Mouse (Mus musculus) testis, postnatal 14 days (tissue): ENCODE data around the gene Ttc39b.
A peak's percentile ranks its signal among the peaks of the same experiment; 100 is the strongest.

Experiments used
- DNase-seq: peaks from one replicate; pipeline ENCODE4 v3.0.0; 2021; ENCODE audit warnings: low spot score

Gene Ttc39b

DNA sequence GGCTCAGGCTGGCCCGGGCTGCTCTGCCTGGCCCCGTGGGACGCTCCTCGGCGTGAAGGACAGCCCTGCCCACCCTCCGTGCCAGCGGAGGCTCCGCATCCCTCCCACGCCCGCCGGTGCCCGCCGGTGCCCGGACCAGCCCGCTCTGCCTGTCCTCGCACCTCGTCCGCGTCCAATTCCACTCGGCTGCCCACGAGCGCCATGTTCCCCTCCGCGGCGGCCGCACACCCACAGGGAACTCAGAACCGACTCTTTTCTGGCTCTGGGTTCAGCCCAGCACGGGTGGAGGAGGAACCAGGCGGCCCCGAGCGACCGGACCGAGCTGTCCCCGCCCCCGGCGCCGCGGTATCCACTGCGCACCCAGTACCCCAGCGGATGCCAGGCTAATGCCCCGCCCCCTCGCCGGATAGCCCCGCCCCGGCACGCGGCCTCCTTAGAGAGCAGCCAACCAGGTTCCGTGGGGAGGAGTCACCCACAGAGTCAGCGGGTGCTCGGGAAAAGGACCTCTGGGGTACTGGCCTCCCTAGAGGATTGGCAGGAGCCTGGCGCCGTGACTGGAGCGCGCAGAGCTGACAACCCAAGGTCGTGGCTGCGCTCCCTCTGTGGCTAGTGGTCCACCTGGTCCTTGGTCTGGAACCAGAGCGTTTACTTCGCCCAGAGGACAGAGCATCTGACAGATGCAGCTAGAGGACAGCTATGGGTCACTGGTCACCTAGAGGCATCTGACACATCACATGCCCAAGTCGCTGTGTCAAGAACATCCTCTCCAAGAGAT lies at the start of gene Ttc39b:
TSS of gene Ttc39b (minus strand) at position 346 of the 775 bp plus-strand sequence.
- peak; percentile 97 for DNase-seq

DNA sequence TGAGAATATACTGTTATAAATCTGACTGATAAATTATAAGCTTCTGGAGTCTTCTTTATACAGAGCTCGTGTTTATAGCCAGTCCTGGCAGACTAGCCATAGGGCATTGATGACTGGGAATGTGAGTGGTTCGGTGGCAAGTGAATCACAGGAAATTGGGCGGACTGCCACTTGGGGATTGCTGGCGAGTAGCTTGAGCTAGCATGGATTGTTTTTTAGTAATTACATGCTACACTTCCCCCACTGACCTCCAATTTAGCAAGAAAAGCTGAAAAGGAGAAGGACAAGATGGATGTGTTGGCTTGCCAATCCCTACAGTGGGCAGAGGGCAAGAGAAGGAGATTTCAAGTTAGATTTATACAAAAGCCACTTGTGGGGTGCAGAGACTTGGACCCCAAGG lies 49.3 kb upstream of the Ttc39b start:
- DNase-seq, result no peak

DNA sequence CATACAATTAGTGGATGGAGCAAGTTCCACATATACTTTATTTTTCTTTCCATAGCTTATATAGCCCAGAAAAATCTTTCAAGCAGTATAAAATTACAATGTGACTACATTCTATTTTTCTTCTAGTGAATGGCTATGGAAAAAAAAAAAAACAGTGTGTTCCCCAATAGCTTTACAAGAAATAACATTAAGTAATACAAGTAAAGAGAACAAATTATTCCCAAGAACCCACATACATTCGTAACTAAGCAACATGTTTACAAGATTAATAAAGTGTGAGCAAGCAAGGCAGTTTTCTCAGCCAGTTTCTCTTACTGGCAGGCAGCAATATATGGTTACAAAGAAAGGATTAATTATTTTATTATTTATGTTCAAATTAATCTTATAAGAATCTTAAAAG lies 33.7 kb upstream of the Ttc39b start:
- no peak for DNase-seq

DNA sequence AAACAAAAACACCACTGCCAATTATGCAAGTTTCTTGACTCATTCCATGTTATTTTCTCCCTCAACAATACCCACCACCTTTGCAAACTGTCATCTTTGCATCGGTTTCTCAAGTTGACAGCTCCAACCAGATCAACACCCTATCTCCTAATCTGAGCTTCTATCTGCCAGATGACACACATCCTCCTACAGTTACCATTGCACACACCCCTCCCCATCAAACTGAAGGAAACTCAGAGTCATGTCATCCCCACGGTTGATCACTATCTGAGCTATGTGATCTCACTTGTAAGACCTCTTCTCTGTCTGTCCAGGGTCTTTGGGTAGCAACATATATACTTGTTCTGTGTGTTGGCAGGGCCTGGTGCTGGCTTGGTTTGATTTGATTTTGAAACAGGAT lies 30.7 kb upstream of the Ttc39b start:
- DNase-seq, result no peak

DNA sequence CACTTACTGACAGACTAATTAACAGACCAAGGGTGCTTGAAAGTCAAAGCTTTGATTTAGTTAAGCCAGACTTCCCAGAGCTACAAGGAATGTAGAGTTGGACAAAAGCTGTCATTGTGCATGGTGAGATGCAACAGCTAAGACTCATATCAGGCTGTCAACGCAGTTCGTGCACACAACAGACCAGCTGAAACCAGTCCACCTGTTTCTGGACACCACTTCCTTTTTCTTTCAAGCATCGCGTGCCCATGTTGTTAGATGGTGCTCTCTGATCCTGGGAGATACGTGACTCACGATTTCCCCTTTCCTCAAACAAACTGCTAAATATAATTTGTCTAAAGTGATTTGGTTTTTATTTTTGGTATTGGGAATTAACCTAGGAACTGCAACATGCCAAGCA lies 29.9 kb upstream of the Ttc39b start:
- no peak for DNase-seq

DNA sequence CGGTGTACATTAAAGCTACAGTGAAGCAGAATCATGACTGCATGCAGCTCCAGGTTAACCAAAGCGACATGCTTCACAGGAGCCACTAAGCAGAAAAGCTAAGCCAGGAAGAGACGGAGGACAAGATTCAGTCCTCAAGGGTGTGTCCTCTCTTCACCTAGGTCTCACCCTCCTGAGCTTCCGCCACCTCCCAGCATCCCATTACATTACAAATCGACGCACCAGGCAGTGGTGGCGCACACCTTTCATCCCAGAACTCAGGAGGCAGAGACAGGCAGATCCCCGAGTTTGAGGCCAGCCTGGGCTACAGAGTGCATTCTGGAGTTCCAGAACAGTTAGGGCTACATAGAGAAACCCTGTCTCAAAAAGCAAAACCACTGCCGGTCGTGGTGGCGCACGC lies 29.2 kb upstream of the Ttc39b start:
- DNase-seq, result no peak

DNA sequence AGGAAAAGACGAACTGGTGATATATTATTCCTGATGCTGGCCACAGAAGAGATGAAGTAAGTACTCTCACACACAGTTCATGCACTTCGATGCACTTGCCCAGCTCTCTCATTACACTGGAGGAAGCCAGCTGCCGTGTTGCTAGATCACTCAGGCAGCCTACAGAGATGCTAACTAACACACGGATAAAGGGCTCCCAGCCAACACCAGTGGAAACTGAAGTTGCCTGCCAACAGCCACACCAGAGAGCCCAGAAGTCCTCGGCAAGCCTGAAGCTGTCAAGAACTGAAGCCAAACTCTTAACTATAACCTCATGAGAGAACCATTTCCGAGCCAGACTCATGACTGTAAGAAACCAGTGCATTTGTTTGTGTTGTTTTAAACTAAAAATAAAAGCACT lies 26.7 kb upstream of the Ttc39b start:
- DNase-seq, result peak; percentile 15

DNA sequence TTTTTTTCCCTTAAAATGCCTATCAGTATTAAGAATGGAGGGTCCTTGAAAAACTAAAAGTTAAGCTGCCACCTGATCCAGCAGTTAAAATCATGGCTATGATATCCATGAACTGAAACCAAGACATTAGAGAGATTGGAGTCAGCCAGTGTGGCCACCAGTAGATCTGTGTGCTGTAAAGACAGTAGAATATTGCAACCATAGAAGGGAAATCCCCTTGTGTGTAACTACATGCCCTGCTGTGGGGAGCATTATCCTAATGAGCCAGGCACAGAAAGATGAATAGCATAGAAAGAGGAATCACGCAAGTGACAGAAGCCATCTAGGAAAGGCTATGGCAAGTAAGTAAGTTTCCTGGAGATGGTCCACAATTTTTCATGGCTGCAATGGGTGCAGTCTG lies 24.9 kb upstream of the Ttc39b start:
- DNase-seq, result no peak

DNA sequence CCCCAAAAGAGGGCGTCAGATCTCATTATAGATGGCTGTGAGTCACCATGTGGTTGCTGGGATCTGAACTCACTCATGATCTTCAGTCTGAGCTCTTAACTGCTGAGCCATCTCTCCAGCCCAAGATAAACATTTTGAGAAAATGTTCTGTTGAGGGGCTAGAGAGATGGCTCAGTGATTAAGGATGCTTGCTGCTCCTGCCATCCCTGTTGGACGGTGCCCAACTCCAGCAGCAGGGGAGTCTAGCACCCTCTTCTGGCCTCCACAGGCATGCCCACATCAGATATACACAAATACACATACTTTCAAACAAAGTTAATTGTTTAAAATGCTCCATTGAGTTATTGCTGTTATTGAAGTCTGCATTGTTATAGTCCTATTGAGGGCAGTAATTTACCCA lies 19.8 kb upstream of the Ttc39b start:
- no peak for DNase-seq

DNA sequence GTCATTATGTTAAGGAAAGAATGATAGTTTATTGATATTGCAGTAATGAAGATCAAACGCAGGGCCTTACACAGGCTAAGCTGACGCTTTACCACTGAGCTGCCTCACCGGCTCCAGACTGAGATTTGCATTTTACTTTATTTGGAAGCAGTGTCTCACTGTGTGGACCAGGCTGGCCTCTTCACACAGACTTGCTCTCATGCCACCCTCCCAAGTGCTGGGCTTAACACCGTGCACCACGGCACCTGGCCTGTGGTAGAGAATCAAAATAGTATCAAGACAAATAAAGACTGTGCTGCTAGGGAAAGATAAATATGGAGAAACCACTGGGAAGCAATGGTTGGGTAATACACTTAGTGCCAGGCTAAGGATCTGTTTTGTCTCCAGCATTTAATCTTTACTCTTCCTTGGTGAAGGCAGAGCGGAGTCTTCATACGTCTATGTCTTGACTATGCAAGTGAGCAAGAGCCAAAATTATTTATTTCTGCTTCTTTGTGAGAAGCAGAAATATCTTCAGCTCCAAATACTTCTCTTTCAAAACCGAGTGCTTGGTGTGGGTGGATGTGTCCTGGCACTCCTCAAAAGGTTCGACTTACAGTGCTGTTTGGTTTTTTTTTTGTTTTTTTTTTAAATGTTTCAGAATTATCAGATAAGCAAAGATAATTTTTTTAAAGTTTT lies 19.2 kb upstream of the Ttc39b start:
- DNase-seq, result no peak

DNA sequence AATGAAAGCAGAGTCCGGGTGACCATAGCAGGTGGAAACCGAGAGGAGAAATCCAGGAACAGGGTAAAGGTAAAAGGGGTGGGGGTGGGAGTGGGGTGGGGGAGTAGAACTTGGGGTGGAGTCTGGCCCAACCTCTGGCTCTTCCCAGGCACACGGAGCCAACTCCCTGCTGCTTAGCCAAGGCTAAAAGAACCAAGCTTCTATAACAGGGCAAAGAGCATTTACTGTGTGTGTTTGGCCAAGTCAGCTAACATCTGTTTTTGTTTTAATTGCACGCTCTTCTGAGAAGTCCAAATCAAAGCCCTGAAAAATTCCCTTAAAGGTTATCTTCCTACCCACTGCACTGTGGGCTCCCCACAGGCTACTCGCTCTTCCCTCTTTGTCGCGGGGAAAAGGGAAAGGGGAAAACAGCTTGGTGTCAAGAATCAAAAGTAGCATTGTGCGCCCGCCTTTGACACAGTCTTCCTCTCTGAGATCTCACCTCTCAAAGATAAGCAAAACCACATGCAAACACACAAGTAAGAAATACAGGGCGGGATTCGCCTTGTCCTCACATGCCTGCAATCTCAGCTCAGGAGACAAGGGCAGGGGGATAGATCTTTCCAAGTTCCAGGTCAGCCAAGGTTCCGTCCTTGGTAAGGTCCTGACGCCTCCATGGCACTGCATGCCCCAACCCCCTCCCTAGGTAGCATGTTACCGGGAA lies 18.4 kb upstream of the Ttc39b start:
- DNase-seq, result no peak

DNA sequence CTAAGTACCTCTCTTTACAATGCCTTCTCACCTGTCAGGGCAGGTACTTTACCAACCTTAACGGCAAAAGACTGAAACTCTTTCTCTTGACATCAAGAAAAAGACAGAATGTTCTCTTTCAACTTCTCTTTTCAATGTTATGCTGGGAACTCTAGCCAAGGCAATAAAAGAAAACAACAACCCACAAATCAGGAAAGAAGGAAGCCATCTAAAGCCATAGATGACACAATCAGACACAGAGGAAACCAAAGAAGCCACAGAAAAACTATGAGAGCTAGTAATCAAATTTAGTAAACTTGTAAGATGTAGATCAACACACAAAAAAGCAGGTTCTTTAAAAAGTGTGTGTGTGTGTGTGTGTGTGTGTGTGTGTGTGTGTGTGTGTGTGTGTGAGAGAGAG lies 15.3 kb upstream of the Ttc39b start:
- DNase-seq, result no peak

DNA sequence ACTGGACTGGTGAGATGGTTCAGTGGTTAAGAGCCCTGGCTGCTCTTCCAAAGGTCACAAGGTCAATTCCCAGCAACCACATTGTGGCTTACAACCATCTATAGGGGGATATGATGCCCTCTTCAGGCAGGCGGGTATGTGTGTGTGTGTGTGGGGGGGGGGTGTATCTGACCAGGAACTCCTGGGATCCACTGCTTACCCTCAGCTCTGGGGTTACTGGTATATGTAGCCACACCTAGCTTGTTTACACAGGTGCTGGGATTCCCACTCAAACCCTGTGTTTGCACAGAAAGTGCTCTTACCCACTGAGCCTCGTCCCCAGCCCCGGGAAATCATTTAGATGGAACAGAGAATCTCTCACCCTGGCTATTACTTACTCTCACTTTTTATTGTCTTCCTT lies 13.7 kb upstream of the Ttc39b start:
- no peak for DNase-seq

DNA sequence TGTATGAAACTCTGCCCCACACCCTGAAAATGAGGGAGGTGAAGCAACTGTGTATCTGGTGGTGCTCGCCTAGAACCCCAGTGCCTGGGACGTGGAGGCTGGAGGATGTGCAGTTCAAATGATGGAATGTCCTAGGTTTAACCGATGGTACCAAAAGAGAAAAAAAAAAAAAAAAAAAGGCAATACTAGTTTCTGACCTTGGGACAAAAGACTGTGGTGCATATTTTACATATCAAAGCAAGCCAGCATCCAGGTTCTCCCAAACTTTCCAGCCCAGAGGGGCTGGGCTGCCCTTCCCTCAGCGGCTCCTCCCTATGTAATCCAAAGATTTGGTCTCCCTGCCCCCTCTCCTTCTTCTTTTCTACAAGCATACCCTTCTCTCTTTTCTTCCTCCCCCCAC lies 6.3 kb upstream of the Ttc39b start:
- no peak for DNase-seq

DNA sequence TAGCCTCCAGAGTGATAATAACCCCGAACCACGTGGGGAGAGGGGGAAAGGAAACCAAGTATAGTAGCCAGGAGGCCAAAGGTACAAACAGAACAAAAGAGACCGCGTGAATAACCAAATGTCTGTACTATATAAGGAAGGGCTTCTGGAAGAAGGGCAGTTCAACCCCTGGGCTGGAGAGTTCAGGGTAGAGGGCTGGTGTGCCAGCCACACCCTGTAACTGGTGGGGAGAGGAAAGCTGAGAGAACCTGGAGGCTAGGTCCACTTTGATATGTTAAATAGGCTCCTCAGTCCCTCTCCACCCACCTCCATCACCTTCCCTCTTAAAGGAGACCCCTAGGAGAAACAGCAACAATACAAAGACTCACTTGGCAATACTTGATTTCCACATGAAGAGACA lies 5.6 kb upstream of the Ttc39b start:
- no peak for DNase-seq

DNA sequence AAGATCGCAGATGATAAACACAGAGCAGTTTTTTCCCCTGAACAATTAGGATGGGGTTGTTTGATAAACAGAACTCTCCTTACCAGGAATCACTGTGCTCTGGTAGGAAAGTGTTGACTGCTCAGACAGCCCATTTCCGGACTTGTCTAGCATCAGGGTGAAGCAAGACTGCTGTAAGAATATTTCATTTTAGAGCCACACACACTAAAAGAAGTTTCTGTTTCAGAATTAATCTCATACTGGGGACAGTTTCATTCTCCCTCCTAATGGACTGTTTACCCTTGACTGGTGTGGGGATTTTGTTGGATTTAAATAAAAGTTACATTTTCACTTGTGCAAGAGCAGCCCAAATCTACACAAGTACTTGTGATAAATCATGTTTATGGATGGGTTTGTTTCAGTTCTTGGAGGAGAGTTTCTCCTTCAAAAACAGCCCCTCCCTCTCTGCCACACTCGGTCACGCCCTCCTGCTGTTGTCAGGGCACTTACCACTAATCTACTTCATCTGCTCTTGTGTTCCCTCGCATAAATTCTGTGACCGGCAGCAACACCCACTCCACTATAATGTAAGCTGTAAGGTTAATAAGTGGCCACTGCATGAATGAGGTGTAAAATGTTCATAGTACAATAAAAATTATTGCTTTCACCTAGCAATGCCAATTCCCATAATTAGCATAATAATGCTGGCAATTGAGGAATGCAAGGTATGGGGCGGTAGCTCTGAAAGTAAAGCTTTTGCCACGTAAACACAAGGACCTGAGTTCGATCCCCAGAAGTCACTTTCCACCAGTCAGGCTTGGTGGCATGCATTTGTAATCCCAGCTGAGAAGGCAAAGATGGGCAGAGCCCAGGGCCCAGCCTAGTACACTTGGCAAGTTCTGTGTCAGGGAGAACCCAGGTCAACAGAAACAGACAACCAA lies 4.2 kb upstream of the Ttc39b start:
- DNase-seq, result no peak

DNA sequence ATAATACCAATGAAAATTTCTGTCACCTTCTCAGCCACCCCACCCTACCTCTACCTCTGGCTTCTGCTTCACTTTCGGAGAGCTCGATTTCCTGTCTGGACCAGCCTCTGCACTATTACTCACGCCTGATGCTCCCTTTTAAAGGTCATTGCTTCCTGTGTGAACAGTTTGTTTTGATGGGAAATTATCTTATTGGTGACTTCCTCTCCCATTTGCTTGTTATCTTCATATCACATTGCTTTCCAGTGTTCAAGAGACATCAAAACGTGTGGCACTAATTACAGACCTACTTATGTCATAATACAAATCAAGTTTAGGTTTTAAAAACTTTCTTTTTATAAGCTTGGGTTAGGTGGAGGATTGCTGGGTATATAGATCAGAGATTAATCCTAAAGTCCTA lies 3.5 kb upstream of the Ttc39b start:
- DNase-seq, result no peak

DNA sequence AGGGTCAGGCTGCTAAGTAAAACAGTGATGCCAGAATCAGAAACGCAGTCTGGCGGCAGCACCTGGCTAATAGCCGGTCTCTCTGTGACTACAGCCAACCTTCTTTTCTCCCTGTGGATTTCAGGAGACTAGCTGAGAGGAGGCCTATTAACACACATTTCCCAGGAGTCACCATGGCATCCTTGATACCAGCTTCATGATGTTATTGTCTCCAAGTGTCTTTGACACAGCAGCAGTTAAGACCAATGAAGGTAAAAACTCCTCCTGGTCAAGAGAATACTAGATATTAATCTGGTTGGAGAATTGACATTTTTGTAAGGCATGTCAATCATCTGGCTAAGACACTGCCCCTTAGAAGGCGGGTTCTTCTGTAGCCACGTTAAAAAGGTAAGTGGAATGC lies 1.3 kb upstream of the Ttc39b start:
- DNase-seq, result no peak

DNA sequence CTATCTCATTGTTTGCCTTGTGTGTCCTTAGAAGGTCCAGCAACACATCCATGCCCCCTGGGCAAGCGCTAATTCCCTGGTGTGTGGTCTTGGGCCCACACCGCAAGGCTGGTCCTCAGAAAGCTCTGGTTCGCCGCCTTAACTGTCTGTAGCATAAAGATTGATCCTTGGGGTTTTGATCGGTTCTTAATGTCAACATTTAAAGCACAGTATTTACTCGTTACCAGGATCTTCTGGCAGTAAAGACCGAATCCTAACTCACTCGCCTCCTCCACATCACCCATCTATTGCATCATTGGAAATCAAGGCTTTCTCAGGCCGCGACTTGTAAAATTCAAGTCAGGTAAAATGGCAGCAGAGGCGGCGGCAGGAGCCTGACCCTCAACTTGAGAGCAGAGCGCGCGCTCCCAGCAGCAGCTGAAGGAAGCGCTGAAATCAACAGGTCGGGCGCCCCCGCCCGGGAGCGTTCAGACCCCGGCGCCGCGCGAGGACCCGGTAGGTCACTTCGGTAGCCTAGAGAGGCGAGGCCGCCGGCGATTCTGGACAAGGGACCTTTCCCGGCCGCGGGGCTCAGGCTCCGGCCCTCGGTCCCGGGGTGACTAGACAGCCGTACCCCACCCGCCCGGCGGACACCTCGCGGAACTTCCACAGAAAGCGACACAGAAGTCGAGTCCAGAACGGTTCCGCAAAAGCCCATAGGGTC lies 703 bp downstream of the Ttc39b start:
- peak; percentile 81 for DNase-seq

DNA sequence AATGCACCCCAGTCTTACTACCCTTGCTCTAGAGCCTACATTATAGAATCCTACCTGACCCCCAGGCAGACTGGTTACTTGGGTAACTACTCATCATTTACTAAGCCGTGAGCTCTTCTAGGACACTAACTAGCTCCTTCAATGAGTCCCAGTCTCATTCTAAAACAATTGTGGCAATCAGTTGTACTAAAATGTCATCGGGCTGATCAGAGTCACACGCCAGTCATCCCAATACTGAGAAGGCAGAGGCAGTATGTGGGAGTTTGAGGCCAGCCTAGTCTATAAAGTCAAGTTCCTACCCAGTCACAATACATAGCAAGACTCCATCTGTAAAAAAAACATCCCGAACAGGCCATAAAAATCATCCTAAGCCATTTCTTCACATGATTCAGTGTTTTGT lies 4.3 kb downstream of the Ttc39b start:
- no peak for DNase-seq

DNA sequence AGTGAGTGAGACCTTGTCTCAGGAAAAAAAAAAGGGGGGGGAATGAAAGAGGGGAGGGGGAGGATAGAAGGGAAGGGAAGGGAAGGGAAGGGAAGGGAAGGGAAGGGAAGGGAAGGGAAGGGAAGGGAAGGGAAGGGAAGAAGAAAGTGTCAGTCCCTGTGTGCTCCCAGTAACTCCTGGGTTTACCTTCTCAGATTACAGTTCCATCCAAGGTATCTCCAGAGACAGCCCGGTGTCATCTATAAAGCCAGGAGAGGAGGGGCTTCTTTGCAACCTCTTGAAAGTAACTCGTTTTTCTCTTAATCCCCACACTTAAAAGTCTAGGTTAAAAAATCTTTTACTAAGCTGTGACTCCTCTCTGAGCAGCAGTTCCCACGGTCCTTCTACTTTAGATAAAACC lies 5.3 kb downstream of the Ttc39b start:
- no peak for DNase-seq
